Mouse (Mus musculus) CH12.LX (cell line): Measurements from ENCODE around the gene Itsn1. TPM values are rescaled to one million over a fixed set of nuclear protein-coding genes. Genes with fewer than 3 reads are reported as not detected.

ENCODE experiments used
- DNase-seq: peaks from one replicate; pipeline ENCODE4 v3.0.0-alpha.2; 2013; ENCODE audit errors: extremely low read depth
- H3K27ac ChIP-seq: 2 replicates; pipeline ENCODE4 v1.5.1; 2012; ENCODE audit warnings: low read depth, mild to moderate bottlenecking, control low read depth, moderate library complexity; ENCODE audit not compliant: insufficient read depth
- H3K27me3 ChIP-seq: replicated peaks from 2 replicates; pipeline ENCODE3; 2012; ENCODE audit warnings: inconsistent platforms
- H3K36me3 ChIP-seq, 2 experiments: replicated peaks in 1 of 2; 2 replicates each; pipeline versions ENCODE3 to v1.6.1; 2012; ENCODE audit warnings: inconsistent platforms in 1 of 2, low read length in 1 of 2, mild to moderate bottlenecking in 1 of 2, mixed read lengths in 1 of 2, moderate library complexity in 1 of 2; ENCODE audit not compliant: control insufficient read depth in 1 of 2, insufficient read depth in 1 of 2
- H3K4me1 ChIP-seq, 2 experiments: 2 replicates each; pipeline ENCODE4 v1.6.1; 2012; ENCODE audit warnings: inconsistent platforms in 1 of 2, moderate library complexity in 1 of 2; ENCODE audit not compliant: insufficient read depth in 2 of 2, control insufficient read depth in 1 of 2
- H3K4me2 ChIP-seq: 2 replicates; pipeline ENCODE4 v1.6.1; 2012; ENCODE audit warnings: low read depth, mild to moderate bottlenecking, control low read depth; ENCODE audit not compliant: poor library complexity, insufficient read depth, severe bottlenecking
- H3K4me3 ChIP-seq, 3 experiments: fragments of 150-350 bp in 1 of 3; sonication (generic) in 1 of 3; replicated peaks in 1 of 3; 2 replicates each; pipeline versions ENCODE3 to v1.5.1; 2011 to 2012; ENCODE audit warnings: low read depth in 2 of 3, low read length in 2 of 3, mild to moderate bottlenecking in 2 of 3, moderate library complexity in 2 of 3, control low read depth in 1 of 3, improper control_type of control experiment in 1 of 3, inconsistent platforms in 1 of 3, mixed read lengths in 1 of 3; ENCODE audit not compliant: poor library complexity in 1 of 3
- H3K79me2 ChIP-seq: replicated peaks from 2 replicates; pipeline ENCODE4 v1.6.1; 2012; ENCODE audit warnings: mild to moderate bottlenecking, moderate library complexity; ENCODE audit not compliant: control insufficient read depth, poor library complexity, insufficient read depth, severe bottlenecking; ENCODE audit errors: extremely low read depth
- H3K9ac ChIP-seq: 2 replicates; pipeline ENCODE4 v1.6.1; 2012; ENCODE audit warnings: low read depth, mild to moderate bottlenecking, control low read depth, moderate library complexity; ENCODE audit not compliant: insufficient read depth
- H3K9me3 ChIP-seq: replicated peaks from 2 replicates; pipeline ENCODE3; 2012; ENCODE audit warnings: low read length, inconsistent platforms, mixed read lengths
- EP300 ChIP-seq: IDR thresholded peaks from 2 replicates; pipeline ENCODE4 v1.6.1; 2011; ENCODE audit warnings: low read length, improper control_type of control experiment
- IRF4 ChIP-seq: IDR thresholded peaks from 2 replicates; pipeline ENCODE4 v1.6.1; 2014; ENCODE audit warnings: low read depth, mild to moderate bottlenecking, inconsistent platforms, low read length, improper control_type of control experiment
- MAX ChIP-seq: IDR thresholded peaks from 2 replicates; pipeline ENCODE4 v1.6.1; 2011; ENCODE audit warnings: low read length, improper control_type of control experiment
- MEF2A ChIP-seq: IDR thresholded peaks from 2 replicates; pipeline ENCODE4 v1.6.1; 2014; ENCODE audit warnings: low read depth, mild to moderate bottlenecking, inconsistent platforms, low read length, improper control_type of control experiment, borderline replicate concordance
- MXI1 ChIP-seq: IDR thresholded peaks from 2 replicates; pipeline ENCODE4 v1.6.1; 2011; ENCODE audit warnings: mild to moderate bottlenecking, low read depth, low read length, improper control_type of control experiment
- MYC ChIP-seq: IDR thresholded peaks from 2 replicates; pipeline ENCODE4 v1.6.1; 2011; ENCODE audit warnings: low read depth, mild to moderate bottlenecking, improper control_type of control experiment, low read length
- PAX5 ChIP-seq: IDR thresholded peaks from 2 replicates; pipeline ENCODE4 v1.6.1; 2012; ENCODE audit warnings: low read length, inconsistent platforms, mixed read lengths
- POLR2AphosphoS2 ChIP-seq: IDR thresholded peaks from 2 replicates; pipeline ENCODE4 v1.6.1; 2011; ENCODE audit warnings: low read depth, low read length, improper control_type of control experiment
- SMC3 ChIP-seq: IDR thresholded peaks from 2 replicates; pipeline ENCODE4 v1.6.1; 2011; ENCODE audit warnings: low read depth, low read length, improper control_type of control experiment
- dilution Hi-C: fragments of 300-500 bp; cut with MboI; formaldehyde crosslinking; loops from 2 replicates; pipeline ENCODE4 v1.14.3; 2020; ENCODE audit warnings: low sequenced_read_pairs; ENCODE audit not compliant: extremely low pct_unique_long_range_greater_than_20kb, extremely low pct_ligation_motif_present
- in situ Hi-C: fragments of 300-500 bp; cut with MboI; formaldehyde crosslinking; loops from 3 replicates; pipeline ENCODE4 v1.14.3; 2019; ENCODE audit warnings: low sequenced_read_pairs, low pct_ligation_motif_present, low pct_unique_long_range_greater_than_20kb, mixed read lengths
- polyA plus RNA-seq: library from polyadenylated mRNA; unstranded; fragments of >175 nt; gene quantifications from 2 replicates; pipeline ENCODE4 v1.2.1, GENCODE M21; 2012; ENCODE audit warnings: low read depth; ENCODE audit not compliant: insufficient read length
- total RNA-seq, 2 experiments: library from RNA; depleted of rRNA; stranded (reverse); fragments of 300-350 nt in 1 of 2; fragments of >200 nt in 1 of 2; gene quantifications; 2 replicates each; pipeline ENCODE4 v1.2.3; 2012 to 2014

Itsn1 gene
- total and polyA plus RNA-seq, 3 experiments: 32.5 to 54.5 (median 46.3) TPM

- Histone ChIP-seq H3K27ac (no peak overlapping the region), H3K36me3 (peaks cover 0 to 18% of the 10 kb centered on the region in 2 experiments), H3K79me2 (peaks cover 43% of the 10 kb centered on the region), H3K9me3 (no peaks in the 10 kb centered on the region), H3K27me3 (no peaks in the 10 kb centered on the region), H3K4me1 (peaks cover 21 to 59% of the 10 kb centered on the region in 2 experiments), H3K4me3 (no peak overlapping the region)
- dilution Hi-C loops: no loop called here
- no peak for DNase-seq
- TF ChIP-seq IRF4: no peak
- TF ChIP-seq MAX: no peak
- TF ChIP-seq PAX5: no peak
- TF ChIP-seq MYC: no peak
- TF ChIP-seq, all 38 proteins: peak for 0
- no peak overlapping the region for H3K9ac ChIP-seq
- in situ Hi-C loops: no loop called here
- H3K4me2 ChIP-seq: no peak overlapping the region
Measured at GRCm38 (mm10) chr16:91738505-91738904, 9.4 kb downstream of the Itsn1 start.

GRCm38 (mm10) chr16:91740184-91740917 lies 11.3 kb downstream of the Itsn1 start:
- H3K4me1 ChIP-seq: peaks cover 6 to 44% of the 10 kb centered on the region in 2 experiments
- TF ChIP-seq IRF4: 0 out of 2 replicates have a peak, but pooled peaks have one; percentile 21
- TF ChIP-seq MXI1: no peak
- TF ChIP-seq EP300: peak; percentile 29; the same call in 1 of the 2 replicates
- no peak for TF ChIP-seq POLR2AphosphoS2
- TF ChIP-seq, all 38 proteins: peak for 2
- dilution Hi-C loops: no loop called here
- Histone ChIP-seq H3K36me3 (peaks cover 0 to 23% of the 10 kb centered on the region in 2 experiments), H3K27ac (no peak overlapping the region), H3K79me2 (peaks cover 34% of the 10 kb centered on the region), H3K4me3 (no peak overlapping the region), H3K4me2 (no peak overlapping the region), H3K9me3 (no peaks in the 10 kb centered on the region), H3K27me3 (no peaks in the 10 kb centered on the region), H3K9ac (no peak overlapping the region)
- in situ Hi-C loops: no loop called here
- no peak for DNase-seq

GRCm38 (mm10) chr16:91740918-91741255 lies 11.8 kb downstream of the Itsn1 start:
- H3K36me3 ChIP-seq: peaks cover 0 to 26% of the 10 kb centered on the region in 2 experiments
- in situ Hi-C loops (no loop called here), dilution Hi-C loops (no loop called here)
- no peak overlapping the region for H3K4me3 ChIP-seq
- H3K27me3 ChIP-seq: no peaks in the 10 kb centered on the region
- peaks cover 6 to 44% of the 10 kb centered on the region in 2 experiments for H3K4me1 ChIP-seq
- peaks cover 29% of the 10 kb centered on the region for H3K79me2 ChIP-seq
- TF ChIP-seq SMC3 (no peak), MEF2A (no peak), MXI1 (no peak)
- H3K4me2 ChIP-seq: no peak overlapping the region
- DNase-seq: no peak
- H3K9me3 ChIP-seq: no peaks in the 10 kb centered on the region
- no peak overlapping the region for H3K9ac ChIP-seq
- H3K27ac ChIP-seq: no peak overlapping the region
